Mouse (Mus musculus): ENCODE results near the gene BC016579. TPM values are rescaled to one million over a fixed set of nuclear protein-coding genes. Genes with fewer than 3 reads are reported as not detected.

The BC016579 gene
- polyA plus RNA-seq (2015; fragmentation: Nextera tagmentation; extraction: Ambion mirVana), result 3.9 and 4.2 TPM in 2 replicates

- Histone ChIP-seq H3K36me3 (no peaks in the 10 kb centered on the region), H3K4me2 (replicated peaks) (peak within 1 kb of the TSS; percentile 73), H3K27me3 (replicated peaks) (no peaks in the 10 kb centered on the region), H3K9ac (peak within 1 kb of the TSS; percentile 56), H3K4me3 (replicated peaks) (peak within 1 kb of the TSS; percentile 46), H3K9me3 (no peaks in the 10 kb centered on the region), H3K27ac (peak within 1 kb of the TSS; percentile 86), H3K4me1 (replicated peaks) (0 out of 2 replicates have a peak, but pooled peaks cover 2% of the 10 kb centered on the region)
- WGBS, result 10% methylated on average over 20 of the region's 20 CpGs
- ATAC-seq, result peak; percentile 96
Observed at GRCm38 (mm10) chr16:45653934-45654332, at the start of gene BC016579. Gene BC016579 (minus strand): TSS chr16:45654068.

GRCm38 (mm10) chr16:45699301-45699700 lies 45.4 kb upstream of the BC016579 start:
- Histone ChIP-seq H3K4me2 (replicated peaks) (no peak overlapping the region), H3K27ac (no peak overlapping the region), H3K27me3 (replicated peaks) (no peaks in the 10 kb centered on the region), H3K9me3 (no peaks in the 10 kb centered on the region), H3K4me1 (replicated peaks) (no peaks in the 10 kb centered on the region), H3K36me3 (no peaks in the 10 kb centered on the region), H3K4me3 (replicated peaks) (no peak overlapping the region), H3K9ac (no peak overlapping the region)
- no peak for ATAC-seq
- 35% methylated on average over 5 of the region's 5 CpGs for WGBS

GRCm38 (mm10) chr16:45697996-45698395 lies 44.1 kb upstream of the BC016579 start:
- no peak overlapping the region for H3K4me2 ChIP-seq (replicated peaks)
- no peaks in the 10 kb centered on the region for H3K9me3 ChIP-seq
- no peaks in the 10 kb centered on the region for H3K36me3 ChIP-seq
- no peaks in the 10 kb centered on the region for H3K27me3 ChIP-seq (replicated peaks)
- H3K4me1 ChIP-seq (replicated peaks), result no peaks in the 10 kb centered on the region
- no peak overlapping the region for H3K27ac ChIP-seq
- no peak for ATAC-seq
- H3K4me3 ChIP-seq (replicated peaks), result no peak overlapping the region
- WGBS, result 82% methylated on average over 6 of the region's 6 CpGs
- H3K9ac ChIP-seq, result no peak overlapping the region

- WGBS, result 76% methylated on average over 9 of the region's 9 CpGs
- Histone ChIP-seq H3K27me3 (replicated peaks) (no peaks in the 10 kb centered on the region), H3K9ac (no peak overlapping the region), H3K27ac (no peak overlapping the region), H3K4me2 (replicated peaks) (no peak overlapping the region), H3K36me3 (no peaks in the 10 kb centered on the region), H3K4me3 (replicated peaks) (no peak overlapping the region), H3K9me3 (no peaks in the 10 kb centered on the region), H3K4me1 (replicated peaks) (no peaks in the 10 kb centered on the region)
- no peak for ATAC-seq
Observed at GRCm38 (mm10) chr16:45695445-45696160, 41.7 kb upstream of the BC016579 start.

GRCm38 (mm10) chr16:45693558-45693957 lies 39.7 kb upstream of the BC016579 start, which contains the start of gene Tmprss7:
Gene Tmprss7 (minus strand): TSS chr16:45693658.
- Histone ChIP-seq H3K4me1 (replicated peaks) (no peaks in the 10 kb centered on the region), H3K27me3 (replicated peaks) (no peaks in the 10 kb centered on the region), H3K4me2 (replicated peaks) (no peak within 1 kb of the TSS), H3K36me3 (no peaks in the 10 kb centered on the region), H3K27ac (no peak within 1 kb of the TSS), H3K4me3 (replicated peaks) (no peak within 1 kb of the TSS), H3K9me3 (no peaks in the 10 kb centered on the region), H3K9ac (no peak within 1 kb of the TSS)
- no peak for ATAC-seq
- WGBS, result 72% methylated on average over 10 of the region's 10 CpGs

GRCm38 (mm10) chr16:45692851-45693250 lies 39.0 kb upstream of the BC016579 start:
- H3K36me3 ChIP-seq, result no peaks in the 10 kb centered on the region
- no peak overlapping the region for H3K4me3 ChIP-seq (replicated peaks)
- H3K4me1 ChIP-seq (replicated peaks), result no peaks in the 10 kb centered on the region
- no peak overlapping the region for H3K4me2 ChIP-seq (replicated peaks)
- no peak overlapping the region for H3K9ac ChIP-seq
- 77% methylated on average over 3 of the region's 3 CpGs for WGBS
- no peak overlapping the region for H3K27ac ChIP-seq
- no peaks in the 10 kb centered on the region for H3K27me3 ChIP-seq (replicated peaks)
- ATAC-seq, result no peak
- no peaks in the 10 kb centered on the region for H3K9me3 ChIP-seq

GRCm38 (mm10) chr16:45690178-45690577 lies 36.3 kb upstream of the BC016579 start:
- Histone ChIP-seq H3K4me2 (replicated peaks) (no peak overlapping the region), H3K9ac (no peak overlapping the region), H3K4me3 (replicated peaks) (no peak overlapping the region), H3K36me3 (no peaks in the 10 kb centered on the region), H3K27me3 (replicated peaks) (no peaks in the 10 kb centered on the region), H3K9me3 (no peaks in the 10 kb centered on the region), H3K4me1 (replicated peaks) (no peaks in the 10 kb centered on the region), H3K27ac (no peak overlapping the region)
- no peak for ATAC-seq
- 24% methylated on average over 4 of the region's 4 CpGs for WGBS

- no peak overlapping the region for H3K4me3 ChIP-seq (replicated peaks)
- ATAC-seq, result no peak
- no peaks in the 10 kb centered on the region for H3K36me3 ChIP-seq
- H3K4me2 ChIP-seq (replicated peaks), result no peak overlapping the region
- H3K4me1 ChIP-seq (replicated peaks), result no peaks in the 10 kb centered on the region
- 82% methylated on average over 3 of the region's 3 CpGs for WGBS
- H3K27ac ChIP-seq, result no peak overlapping the region
- H3K9ac ChIP-seq, result no peak overlapping the region
- no peaks in the 10 kb centered on the region for H3K9me3 ChIP-seq
- no peaks in the 10 kb centered on the region for H3K27me3 ChIP-seq (replicated peaks)
Observed at GRCm38 (mm10) chr16:45686833-45687232, 33.0 kb upstream of the BC016579 start.

GRCm38 (mm10) chr16:45685295-45685694 lies 31.4 kb upstream of the BC016579 start:
- no peaks in the 10 kb centered on the region for H3K27me3 ChIP-seq (replicated peaks)
- no peaks in the 10 kb centered on the region for H3K36me3 ChIP-seq
- no peak overlapping the region for H3K4me2 ChIP-seq (replicated peaks)
- H3K27ac ChIP-seq, result no peak overlapping the region
- ATAC-seq, result no peak
- 71% methylated on average over 3 of the region's 3 CpGs for WGBS
- H3K4me3 ChIP-seq (replicated peaks), result no peak overlapping the region
- no peaks in the 10 kb centered on the region for H3K4me1 ChIP-seq (replicated peaks)
- H3K9ac ChIP-seq, result no peak overlapping the region
- H3K9me3 ChIP-seq, result no peaks in the 10 kb centered on the region

- 13% methylated on average over 8 of the region's 8 CpGs for WGBS
- H3K36me3 ChIP-seq, result no peaks in the 10 kb centered on the region
- H3K9ac ChIP-seq, result no peak overlapping the region
- no peaks in the 10 kb centered on the region for H3K9me3 ChIP-seq
- no peaks in the 10 kb centered on the region for H3K4me1 ChIP-seq (replicated peaks)
- ATAC-seq, result no peak
- no peak overlapping the region for H3K4me2 ChIP-seq (replicated peaks)
- no peak overlapping the region for H3K4me3 ChIP-seq (replicated peaks)
- H3K27me3 ChIP-seq (replicated peaks), result no peaks in the 10 kb centered on the region
- no peak overlapping the region for H3K27ac ChIP-seq
Observed at GRCm38 (mm10) chr16:45684815-45685214, 30.9 kb upstream of the BC016579 start.

GRCm38 (mm10) chr16:45676462-45676861 lies 22.6 kb upstream of the BC016579 start:
- no peak overlapping the region for H3K4me2 ChIP-seq (replicated peaks)
- no peaks in the 10 kb centered on the region for H3K36me3 ChIP-seq
- no peak for ATAC-seq
- H3K9ac ChIP-seq, result no peak overlapping the region
- no peak overlapping the region for H3K27ac ChIP-seq
- H3K4me1 ChIP-seq (replicated peaks), result no peaks in the 10 kb centered on the region
- no peak overlapping the region for H3K4me3 ChIP-seq (replicated peaks)
- WGBS, result 22% methylated on average over 1 of the region's 1 CpGs
- no peaks in the 10 kb centered on the region for H3K9me3 ChIP-seq
- no peaks in the 10 kb centered on the region for H3K27me3 ChIP-seq (replicated peaks)

- 57% methylated on average over 4 of the region's 4 CpGs for WGBS
- no peaks in the 10 kb centered on the region for H3K9me3 ChIP-seq
- no peaks in the 10 kb centered on the region for H3K36me3 ChIP-seq
- H3K4me2 ChIP-seq (replicated peaks), result no peak overlapping the region
- H3K4me3 ChIP-seq (replicated peaks), result no peak overlapping the region
- no peaks in the 10 kb centered on the region for H3K27me3 ChIP-seq (replicated peaks)
- H3K4me1 ChIP-seq (replicated peaks), result no peaks in the 10 kb centered on the region
- no peak overlapping the region for H3K9ac ChIP-seq
- peak; percentile 84 for ATAC-seq
- H3K27ac ChIP-seq, result no peak overlapping the region
Observed at GRCm38 (mm10) chr16:45670005-45670404, 16.1 kb upstream of the BC016579 start.

GRCm38 (mm10) chr16:45668178-45668577 lies 14.3 kb upstream of the BC016579 start:
- Histone ChIP-seq H3K36me3 (no peaks in the 10 kb centered on the region), H3K4me3 (replicated peaks) (no peak overlapping the region), H3K27me3 (replicated peaks) (no peaks in the 10 kb centered on the region), H3K9ac (no peak overlapping the region), H3K9me3 (no peaks in the 10 kb centered on the region), H3K27ac (no peak overlapping the region), H3K4me2 (replicated peaks) (no peak overlapping the region), H3K4me1 (replicated peaks) (no peaks in the 10 kb centered on the region)
- ATAC-seq, result no peak
- WGBS, result 68% methylated on average over 3 of the region's 3 CpGs

Data from intestine, embryonic 15.5 days (tissue).